Mouse (Mus musculus) ovary, postnatal 14 days (tissue): ENCODE results near the gene Srbd1.
A peak's percentile ranks its signal among the peaks of the same experiment; 100 is the strongest.

Experiments used
- DNase-seq: peaks from one replicate; pipeline ENCODE4 v3.0.0; 2022; ENCODE audit warnings: low spot score

Srbd1 gene

GRCm38 (mm10) chr17:86145079-86145951 is at the start of gene Srbd1:
TSS of gene Srbd1 (minus strand) at chr17:86145175.
- DNase-seq = peak; percentile 79

GRCm38 (mm10) chr17:86193979-86194378 is 49.0 kb upstream of the Srbd1 start:
- no peak for DNase-seq

- no peak for DNase-seq
Observed at GRCm38 (mm10) chr17:86187777-86188176, 42.8 kb upstream of the Srbd1 start.

DNA sequence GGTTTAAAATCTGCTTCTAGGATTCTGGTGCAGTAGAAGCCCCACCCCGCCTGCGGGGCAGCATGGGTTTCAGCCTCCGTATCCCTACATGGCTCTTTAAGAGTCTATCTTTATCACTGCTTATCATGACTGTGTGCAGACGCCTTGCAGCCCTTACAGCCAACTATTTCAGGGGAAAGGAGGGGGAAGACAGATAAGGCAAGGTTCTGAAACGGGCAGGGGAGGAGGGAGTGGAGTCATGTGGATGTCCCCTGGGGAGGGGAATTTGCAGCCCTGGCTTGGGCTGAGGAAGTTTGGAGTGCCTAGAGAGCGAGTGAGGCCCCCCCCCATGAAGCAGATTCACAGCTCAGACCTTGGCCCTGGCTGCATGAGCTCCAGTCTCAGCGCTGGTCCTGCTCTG is 40.6 kb upstream of the Srbd1 start:
- no peak for DNase-seq

- no peak for DNase-seq
Observed at GRCm38 (mm10) chr17:86184552-86185209, 39.7 kb upstream of the Srbd1 start.

DNA sequence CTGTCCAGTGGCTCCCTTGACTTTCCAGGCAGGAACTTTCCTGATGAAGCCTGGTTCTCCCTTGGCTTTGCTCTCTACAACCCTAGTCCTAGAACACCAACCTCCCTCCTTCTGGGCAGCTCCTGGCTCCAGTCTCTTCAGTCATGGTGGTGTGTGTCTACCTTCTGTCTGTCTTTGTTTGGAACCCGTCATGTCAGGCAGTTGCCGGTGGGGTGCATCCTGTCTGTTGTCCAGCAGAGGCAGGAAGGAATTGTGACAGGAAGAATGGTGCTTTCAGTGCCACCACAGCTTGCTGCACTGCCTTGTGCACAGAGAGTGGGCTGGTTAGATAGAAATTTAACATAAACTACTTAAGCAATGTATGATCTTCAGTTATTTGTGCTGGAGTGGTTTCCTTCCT is 38.8 kb upstream of the Srbd1 start:
- DNase-seq = no peak

GRCm38 (mm10) chr17:86176722-86177121 is 31.7 kb upstream of the Srbd1 start:
- no peak for DNase-seq

GRCm38 (mm10) chr17:86175516-86175915 is 30.5 kb upstream of the Srbd1 start:
- no peak for DNase-seq

GRCm38 (mm10) chr17:86170164-86170958 is 25.4 kb upstream of the Srbd1 start:
- no peak for DNase-seq

DNA sequence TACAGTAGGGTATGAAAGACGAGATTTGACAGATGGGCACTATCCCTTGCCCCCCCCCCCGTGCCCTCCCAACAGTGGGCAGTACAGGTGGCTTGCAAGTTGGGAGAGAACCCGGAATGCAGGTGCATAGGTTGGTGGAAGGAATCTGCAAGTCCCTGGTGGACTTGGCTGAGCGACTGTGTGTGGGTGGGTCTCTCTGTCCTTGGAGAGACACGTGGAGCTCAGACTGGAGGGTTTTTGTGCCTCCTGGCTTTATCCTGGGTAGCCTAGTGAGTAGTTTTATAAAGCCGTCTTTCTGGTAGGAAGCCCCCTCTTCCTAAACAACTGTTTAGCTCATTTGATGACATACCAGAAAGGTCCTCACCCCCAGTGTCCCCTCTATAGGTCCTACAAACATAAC is 24.1 kb upstream of the Srbd1 start:
- no peak for DNase-seq

- peak; percentile 25 for DNase-seq
Observed at GRCm38 (mm10) chr17:86168231-86168981, 23.4 kb upstream of the Srbd1 start.

DNA sequence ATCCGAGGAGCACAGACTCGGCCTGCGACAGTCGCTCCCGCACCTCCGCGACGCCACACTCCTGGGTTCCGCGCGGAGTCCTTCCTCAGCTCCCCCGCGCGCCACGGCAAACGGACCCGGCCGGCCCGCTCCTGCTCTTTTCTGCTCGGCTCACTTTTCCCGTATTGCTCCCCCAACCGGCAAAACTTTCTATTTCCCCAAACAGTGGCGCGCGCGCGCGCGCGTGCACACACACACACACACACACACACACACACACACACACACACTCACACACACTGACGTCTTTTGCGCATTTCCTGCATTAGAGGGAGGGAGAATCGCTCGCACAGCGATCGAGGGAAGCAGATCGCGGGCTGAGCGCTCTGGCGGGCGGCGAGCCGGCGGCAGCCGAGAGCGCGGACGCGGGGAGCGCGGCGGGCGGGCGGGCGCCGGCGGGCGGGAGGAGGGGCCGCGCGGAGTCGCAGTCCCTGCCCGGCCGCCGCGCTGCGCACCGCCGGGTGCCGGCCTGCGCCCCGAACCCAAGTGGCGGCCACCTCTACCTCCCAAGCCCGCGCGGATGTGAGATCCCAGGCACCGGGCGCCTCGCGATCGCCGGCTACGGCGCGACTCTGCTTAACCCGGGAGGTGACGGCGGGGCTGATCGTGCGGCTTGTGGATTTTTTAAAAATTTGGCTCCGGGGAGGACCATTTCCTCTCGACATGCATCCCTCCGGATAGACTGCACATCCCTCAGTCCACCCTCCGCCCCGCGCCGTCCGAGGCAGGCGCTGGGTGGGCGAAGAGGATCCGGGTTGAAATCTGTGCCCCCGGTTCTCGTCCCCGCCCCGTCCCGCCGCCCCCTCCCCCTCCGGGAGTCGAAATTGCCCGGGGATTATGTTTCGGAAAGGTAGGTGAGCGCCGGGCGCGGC is 22.6 kb upstream of the Srbd1 start, which contains the start of gene Prkce:
Prkce (plus strand) TSS at position 466 of the 911 bp plus-strand sequence.
- peak; percentile 74 for DNase-seq

- DNase-seq = peak; percentile 75
Observed at GRCm38 (mm10) chr17:86166567-86167319, 21.8 kb upstream of the Srbd1 start.

- no peak for DNase-seq
Observed at GRCm38 (mm10) chr17:86166051-86166566, 21.1 kb upstream of the Srbd1 start.

- DNase-seq = no peak
Observed at GRCm38 (mm10) chr17:86164416-86164815, 19.4 kb upstream of the Srbd1 start.

DNA sequence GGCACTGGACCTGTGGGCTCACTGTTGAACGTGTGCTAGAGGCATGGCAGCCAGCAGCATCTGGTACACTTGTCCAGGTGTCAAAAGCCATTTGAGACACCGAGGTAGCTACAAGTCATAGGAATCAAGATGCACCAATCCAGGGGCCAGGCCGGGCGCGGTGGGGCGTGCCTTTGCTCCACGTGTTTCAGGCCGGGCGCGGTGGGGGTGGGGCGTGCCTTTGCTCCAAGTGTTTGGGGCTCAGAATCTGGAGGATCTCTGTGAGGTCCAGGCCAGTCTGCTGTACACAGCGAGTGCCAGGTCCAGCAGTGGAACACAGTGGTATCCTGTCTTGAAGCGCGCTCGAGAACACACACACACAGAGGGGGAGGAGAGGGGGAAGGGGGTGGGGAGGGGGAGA is 17.7 kb upstream of the Srbd1 start:
- DNase-seq = no peak

- DNase-seq = no peak
Observed at GRCm38 (mm10) chr17:86156999-86157398, 12.0 kb upstream of the Srbd1 start.

- peak; percentile 42 for DNase-seq
Observed at GRCm38 (mm10) chr17:86150867-86151348, 5.9 kb upstream of the Srbd1 start.

DNA sequence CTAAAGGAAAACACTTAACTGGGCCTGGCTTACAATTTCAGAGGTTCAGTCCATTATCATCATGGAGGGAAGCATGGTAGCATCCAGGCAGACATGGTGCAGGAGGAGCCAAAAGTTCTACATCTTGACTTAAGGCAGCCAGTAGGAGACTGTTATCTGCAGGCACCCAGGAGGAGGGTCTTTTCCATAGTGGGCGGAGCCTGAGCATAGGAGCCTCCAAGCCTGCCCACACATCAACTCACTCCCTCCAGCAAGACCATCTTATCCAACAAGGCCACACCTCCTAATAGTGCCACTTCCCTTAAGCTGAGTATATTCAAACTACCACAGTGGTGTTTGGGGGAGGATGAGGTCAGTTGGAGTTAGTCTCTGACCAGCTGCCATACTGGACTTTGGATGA is 4.8 kb upstream of the Srbd1 start:
- DNase-seq = no peak
